In the genomic region with DNA sequence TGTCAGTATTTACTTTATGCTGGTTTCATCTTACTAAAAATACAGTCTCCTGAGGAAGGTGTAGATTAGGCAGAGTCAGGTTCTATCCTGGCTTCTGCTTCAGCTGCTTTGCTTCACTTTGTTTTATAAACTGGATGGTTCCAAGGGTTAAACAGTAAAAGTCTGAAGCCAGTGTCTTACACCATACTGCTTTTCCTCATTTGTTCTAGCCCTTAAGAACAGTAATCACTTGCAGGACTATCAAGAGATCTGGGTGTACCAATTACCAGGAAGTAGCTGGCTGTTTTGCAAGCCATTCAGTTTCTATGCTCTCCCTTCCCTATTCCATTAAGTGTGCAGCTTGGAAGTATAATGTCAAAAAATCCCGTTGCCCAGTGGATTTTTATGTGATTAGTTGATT, we compare ENCODE assay signal across 30 mouse cellular contexts. TPM values are rescaled to one million over a fixed set of nuclear protein-coding genes. Genes with fewer than 3 reads are reported as not detected.
DNase-seq lines count a peak whose midpoint lies in the region; ATAC-seq and TF ChIP-seq lines count a peak whose summit lies in the region.
"Had no signal": no experiment of that assay in that cellular context is flagged by ENCODE, and none has a peak within 500 bp of the region (broad histone marks: within the 10 kb centered on the region; RNA-seq: fewer than 3 reads in every experiment).

No protein-coding gene starts in this region.

- intact Hi-C loops in gastrocnemius, postnatal 14 days (cut with DNase I; ENCODE audit: low total_unique reads) = no loop called here

- no peak for ATAC-seq in intestine, embryonic 14.5 days (replicated peaks; ENCODE audit: low FRiP score, low TSS enrichment, low read depth)
- ATAC-seq in intestine, embryonic 16.5 days = peak; percentile 89
- ATAC-seq in midbrain, embryonic 16.5 days = no peak
- ATAC-seq: activated CD4-positive, CD25-positive, alpha-beta regulatory T cell, adult 4 months; CD4-positive, CD25-positive, alpha-beta regulatory T cell, adult 4 months; forebrain, embryonic 14.5 days; Patski had no signal

- peaks cover 6% of the 10 kb centered on the region for H3K4me1 ChIP-seq in heart, embryonic 10.5 days
- 0 out of 2 replicates have a peak, but pooled peaks cover 3% of the 10 kb centered on the region for H3K4me1 ChIP-seq in intestine, embryonic 14.5 days (replicated peaks; ENCODE audit: control insufficient read depth, insufficient read depth, low read length)
- peaks cover 4% of the 10 kb centered on the region for H3K4me1 ChIP-seq in intestine, embryonic 16.5 days (ENCODE audit: control insufficient read depth, insufficient read depth, low read length)
- peaks cover 11% of the 10 kb centered on the region for H3K4me1 ChIP-seq in small intestine, adult 2 months (ENCODE audit: control insufficient read depth, insufficient read depth, insufficient read length, low read length)
- no peaks in the 10 kb centered on the region for H3K4me1 ChIP-seq in midbrain, embryonic 16.5 days (ENCODE audit: control insufficient read depth, insufficient read depth, low read length)

- no peak for TF ChIP-seq POLR2A in small intestine, adult 2 months (IDR thresholded peaks at IDR 0.05; ENCODE audit: low read depth, low read length)

- H3K27me3 ChIP-seq in heart, embryonic 10.5 days (ENCODE audit: insufficient read depth, poor library complexity, severe bottlenecking) = peaks cover 20% of the 10 kb centered on the region
- peaks cover 8% of the 10 kb centered on the region; the same call in 1 of the 2 replicates for H3K27me3 ChIP-seq in intestine, embryonic 14.5 days (replicated peaks; ENCODE audit: control insufficient read depth, insufficient read depth, low read length)
- H3K27me3 ChIP-seq in intestine, embryonic 16.5 days (replicated peaks; ENCODE audit: control insufficient read depth, insufficient read depth, low read length) = no peaks in the 10 kb centered on the region
- no peaks in the 10 kb centered on the region for H3K27me3 ChIP-seq in small intestine, adult 2 months (ENCODE audit: control insufficient read depth, insufficient read depth, low read length)
- H3K27me3 ChIP-seq in midbrain, embryonic 16.5 days (ENCODE audit: control insufficient read depth, insufficient read depth, low read depth, low read length) = no peaks in the 10 kb centered on the region
- H3K27me3 ChIP-seq: embryonic facial prominence, embryonic 15.5 days had no signal

- no peak for TF ChIP-seq CTCF in small intestine, adult 2 months (IDR thresholded peaks at IDR 0.05; ENCODE audit: extremely low read depth, insufficient read length, insufficient replicate concordance, low read depth, low read length)

- H3K4me2 ChIP-seq in intestine, embryonic 14.5 days (ENCODE audit: low read length) = no peak overlapping the region
- H3K4me2 ChIP-seq in intestine, embryonic 16.5 days (ENCODE audit: low read depth, low read length) = no peak overlapping the region
- no peak overlapping the region for H3K4me2 ChIP-seq in midbrain, embryonic 16.5 days (ENCODE audit: low read length)
- H3K4me2 ChIP-seq: embryonic facial prominence, embryonic 13.5 days; embryonic facial prominence, embryonic 15.5 days; forebrain, embryonic 12.5 days had no signal

- no peak overlapping the region for H3K4me3 ChIP-seq in heart, embryonic 10.5 days
- no peak overlapping the region for H3K4me3 ChIP-seq in intestine, embryonic 14.5 days (ENCODE audit: low read depth, low read length)
- H3K4me3 ChIP-seq in intestine, embryonic 16.5 days (ENCODE audit: low read length) = no peak overlapping the region
- H3K4me3 ChIP-seq in small intestine, adult 2 months (ENCODE audit: low read depth, low read length) = no peak overlapping the region
- no peak overlapping the region for H3K4me3 ChIP-seq in midbrain, embryonic 16.5 days (ENCODE audit: low read depth, low read length)
- H3K4me3 ChIP-seq: embryonic facial prominence, embryonic 13.5 days; embryonic facial prominence, embryonic 15.5 days; erythroblast, embryonic 14.5 days; forebrain, embryonic 10.5 days; forebrain, embryonic 12.5 days had no signal

- 45% methylated on average over 1 of the region's 1 CpGs for WGBS in heart, embryonic 10.5 days
- WGBS in intestine, embryonic 14.5 days = 53% methylated on average over 1 of the region's 1 CpGs
- 45% methylated on average over 1 of the region's 1 CpGs for WGBS in intestine, embryonic 16.5 days
- 14% methylated on average over 1 of the region's 1 CpGs for WGBS in small intestine, adult 2 months
- 81% methylated on average over 1 of the region's 1 CpGs for WGBS in midbrain, embryonic 16.5 days

- peak; percentile 12 for DNase-seq in heart, adult 11 months
- DNase-seq in heart, embryonic 10.5 days (ENCODE audit: low spot score) = no peak
- DNase-seq in intestine, embryonic 14.5 days (ENCODE audit: low spot score) = peak; percentile 21
- no peak for DNase-seq in thymus, postnatal 36 days
- DNase-seq in gastrocnemius, postnatal 14 days = no peak
- DNase-seq: adrenal gland, adult 8-10 months; adrenal gland, postnatal 14 days; B cell, adult 2 months; cerebellum, adult 11 months; cerebellum, adult 18-20 months; cerebellum, adult 8-10 months; cerebellum, adult 9-11 months; cerebellum, postnatal 14 days; cerebellum, postnatal 36 days; embryo, embryonic 11 days had no signal

- H3K27ac ChIP-seq in heart, embryonic 10.5 days = no peak overlapping the region
- H3K27ac ChIP-seq in intestine, embryonic 14.5 days (ENCODE audit: low read depth) = no peak overlapping the region
- H3K27ac ChIP-seq in intestine, embryonic 16.5 days (ENCODE audit: low read length) = peak overlapping the region; percentile 33; the same call in 1 of the 2 replicates
- H3K27ac ChIP-seq in small intestine, adult 2 months (ENCODE audit: insufficient read depth, low read depth, low read length) = peak overlapping the region; percentile 51; the same call in 1 of the 2 replicates
- H3K27ac ChIP-seq in midbrain, embryonic 16.5 days (ENCODE audit: low read length) = no peak overlapping the region
- H3K27ac ChIP-seq: embryonic facial prominence, embryonic 13.5 days; embryonic facial prominence, embryonic 15.5 days; forebrain, embryonic 10.5 days; forebrain, embryonic 12.5 days had no signal

- no peaks in the 10 kb centered on the region for H3K36me3 ChIP-seq in heart, embryonic 10.5 days
- H3K36me3 ChIP-seq in intestine, embryonic 14.5 days (ENCODE audit: control insufficient read depth, insufficient read depth, low read length) = no peaks in the 10 kb centered on the region
- no peaks in the 10 kb centered on the region for H3K36me3 ChIP-seq in intestine, embryonic 16.5 days (ENCODE audit: control insufficient read depth, insufficient read depth, low read length)
- no peaks in the 10 kb centered on the region for H3K36me3 ChIP-seq in small intestine, adult 2 months (ENCODE audit: control insufficient read depth, insufficient read depth, low read length)
- H3K36me3 ChIP-seq in midbrain, embryonic 16.5 days (ENCODE audit: control insufficient read depth, insufficient read depth, low read length) = no peaks in the 10 kb centered on the region
- H3K36me3 ChIP-seq: embryonic facial prominence, embryonic 13.5 days; embryonic facial prominence, embryonic 15.5 days; forebrain, embryonic 10.5 days; forebrain, embryonic 12.5 days; G1E had no signal

- no peaks in the 10 kb centered on the region for H3K9me3 ChIP-seq in heart, embryonic 10.5 days
- H3K9me3 ChIP-seq in intestine, embryonic 14.5 days (ENCODE audit: control insufficient read depth, low read length) = no peaks in the 10 kb centered on the region
- H3K9me3 ChIP-seq in intestine, embryonic 16.5 days (ENCODE audit: control insufficient read depth, low read length) = no peaks in the 10 kb centered on the region
- H3K9me3 ChIP-seq in midbrain, embryonic 16.5 days (replicated peaks; ENCODE audit: control insufficient read depth, low read length, poor library complexity, severe bottlenecking) = no peaks in the 10 kb centered on the region; the same call in 1 of the 2 replicates
- H3K9me3 ChIP-seq: embryonic facial prominence, embryonic 13.5 days; embryonic facial prominence, embryonic 15.5 days; forebrain, embryonic 10.5 days; forebrain, embryonic 12.5 days; G1E had no signal

- H3K9ac ChIP-seq in intestine, embryonic 14.5 days (ENCODE audit: low read length) = no peak overlapping the region
- no peak overlapping the region for H3K9ac ChIP-seq in intestine, embryonic 16.5 days (ENCODE audit: low read depth, low read length)
- H3K9ac ChIP-seq in midbrain, embryonic 16.5 days (ENCODE audit: low read depth, low read length) = no peak overlapping the region
- H3K9ac ChIP-seq: embryonic facial prominence, embryonic 13.5 days; embryonic facial prominence, embryonic 15.5 days; forebrain, embryonic 12.5 days had no signal

RNA-seq across cellular contexts. Expression of gene Mogat1, which starts 3.7 kb away (rescaled TPM):
- polyA plus RNA-seq in heart, embryonic 10.5 days (2016; fragmentation: Nextera tagmentation; extraction: Ambion mirVana) = 0.22 TPM in 1 of 2 replicates, not detected in the other
- 0.16 TPM in 1 of 2 replicates, not detected in the other for polyA plus RNA-seq in intestine, embryonic 14.5 days (2014; fragmentation: Nextera tagmentation; extraction: Ambion mirVana)
- polyA plus RNA-seq in intestine, embryonic 16.5 days (2015; fragmentation: Nextera tagmentation; extraction: Ambion mirVana) = not detected in 2 replicates
- polyA plus RNA-seq in small intestine, adult 2 months (2012; rRNA removed) = 1.7 and 9.1 TPM in 2 replicates
- polyA plus RNA-seq in midbrain, embryonic 16.5 days (2015; fragmentation: Nextera tagmentation; extraction: Ambion mirVana) = 0.43 TPM in 1 of 2 replicates, not detected in the other
- under 1 TPM in 1 of 2 experiments, not detected in 1; 0.64 TPM for total RNA-seq in gastrocnemius, postnatal 14 days (2021)
- total RNA-seq: CH12.LX; common myeloid progenitor, adult 5-6 weeks had no signal
- polyA plus RNA-seq: activated CD4-positive, CD25-positive, alpha-beta regulatory T cell, adult 4 months; CD4-positive, CD25-positive, alpha-beta regulatory T cell, adult 4 months; erythroblast, embryonic 14.5 days; forebrain, embryonic 12.5 days; forebrain, embryonic 14.5 days; G1E; Patski had no signal

RNA-seq across cellular contexts. Expression of gene BC035947, which starts 4.8 kb away (rescaled TPM):
- polyA plus RNA-seq in heart, embryonic 10.5 days (2016; fragmentation: Nextera tagmentation; extraction: Ambion mirVana) = 0.05 and 0.15 TPM in 2 replicates
- 0.16 TPM in 1 of 2 replicates, not detected in the other for polyA plus RNA-seq in intestine, embryonic 14.5 days (2014; fragmentation: Nextera tagmentation; extraction: Ambion mirVana)
- polyA plus RNA-seq in intestine, embryonic 16.5 days (2015; fragmentation: Nextera tagmentation; extraction: Ambion mirVana) = 0.55 and 1.3 TPM in 2 replicates
- 0.03 and 2.1 TPM in 2 replicates for polyA plus RNA-seq in small intestine, adult 2 months (2012; rRNA removed)
- polyA plus RNA-seq in midbrain, embryonic 16.5 days (2015; fragmentation: Nextera tagmentation; extraction: Ambion mirVana) = 1.5 and 1.6 TPM in 2 replicates
- not detected for total RNA-seq in gastrocnemius, postnatal 14 days (2021)
- total RNA-seq: CH12.LX; common myeloid progenitor, adult 5-6 weeks had no signal
- polyA plus RNA-seq: activated CD4-positive, CD25-positive, alpha-beta regulatory T cell, adult 4 months; erythroblast, embryonic 14.5 days; G1E; Patski had no signal

RNA-seq across cellular contexts. Expression of gene Farsb, which starts 18.4 kb away (rescaled TPM):
- 122 and 133 TPM in 2 replicates for polyA plus RNA-seq in heart, embryonic 10.5 days (2016; fragmentation: Nextera tagmentation; extraction: Ambion mirVana)
- polyA plus RNA-seq in intestine, embryonic 14.5 days (2014; fragmentation: Nextera tagmentation; extraction: Ambion mirVana) = 167 and 177 TPM in 2 replicates
- 172 and 182 TPM in 2 replicates for polyA plus RNA-seq in intestine, embryonic 16.5 days (2015; fragmentation: Nextera tagmentation; extraction: Ambion mirVana)
- polyA plus RNA-seq in small intestine, adult 2 months (2012; rRNA removed) = 4.8 and 8.1 TPM in 2 replicates
- 160 and 163 TPM in 2 replicates for polyA plus RNA-seq in midbrain, embryonic 16.5 days (2015; fragmentation: Nextera tagmentation; extraction: Ambion mirVana)
- total RNA-seq in gastrocnemius, postnatal 14 days (2021) = 10 to 100 TPM; 43.2 to 44.7 TPM

Comparison
In these comparisons a context has a peak if more than half of its experiments do, and no peak if none do; other contexts are left out.
1. DNase-seq: peak in heart, adult 11 months (single experiment) and intestine, embryonic 14.5 days (single experiment); none in heart, embryonic 10.5 days (single experiment), thymus, postnatal 36 days (0 of 2) and gastrocnemius, postnatal 14 days (single experiment).
2. H3K27ac ChIP-seq: peak in intestine, embryonic 16.5 days (single experiment) and small intestine, adult 2 months (single experiment); none in heart, embryonic 10.5 days (single experiment), intestine, embryonic 14.5 days (single experiment) and midbrain, embryonic 16.5 days (single experiment).
3. RNA of gene Farsb, which starts 18.4 kb away (polyA plus RNA-seq): 172 to 182 TPM in intestine, embryonic 16.5 days, 167 to 177 TPM in intestine, embryonic 14.5 days, 160 to 163 TPM in midbrain, embryonic 16.5 days and 122 to 133 TPM in heart, embryonic 10.5 days; 4.8 to 8.1 TPM in small intestine, adult 2 months; every median in the first group is over 10 times any median in the second.